Mouse (Mus musculus) liver, adult 2 months (tissue): ENCODE results near the gene Pltp.

Experiments used
- CTCF ChIP-seq: fragments of 200-500 bp; IDR thresholded peaks from 2 replicates; pipeline ENCODE4 v1.5.1; 2011; ENCODE audit warnings: low read depth, low read length, control low read depth
- POLR2A ChIP-seq: fragments of 200-500 bp; IDR thresholded peaks from 2 replicates; pipeline ENCODE4 v1.6.1; 2011; ENCODE audit warnings: low read length, control low read depth; ENCODE audit not compliant: insufficient read depth; ENCODE audit errors: extremely low read depth

DNA sequence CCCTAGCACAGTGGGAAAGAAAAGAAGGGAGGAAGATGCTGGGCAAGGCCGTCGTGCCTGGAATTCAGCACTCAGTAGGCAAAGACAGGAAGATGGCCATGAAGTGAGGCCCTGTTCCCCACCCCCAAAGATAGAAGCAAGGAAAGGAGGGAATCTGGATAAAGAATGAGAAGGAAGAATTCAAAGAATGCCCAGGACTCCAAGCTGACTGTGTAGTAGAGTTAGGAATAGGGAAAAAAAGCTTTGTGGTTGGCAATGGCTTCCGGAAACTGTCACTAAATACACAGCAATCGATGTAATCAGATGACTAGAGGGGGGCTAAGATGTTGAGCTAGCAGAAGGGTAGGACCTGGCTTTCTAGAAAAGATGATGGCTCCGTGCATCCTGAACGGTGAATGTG lies 40.3 kb downstream of the Pltp start:
- no peak for TF ChIP-seq POLR2A
- no peak for TF ChIP-seq CTCF
